Mouse (Mus musculus) gonadal fat pad, adult 2 months (tissue): ENCODE results near the gene Kif5a. TPM values are rescaled to one million over a fixed set of nuclear protein-coding genes. Genes with fewer than 3 reads are reported as not detected.

ENCODE experiments used
- DNase-seq: peaks from one replicate; pipeline ENCODE4 v3.0.0-alpha.2; 2012; ENCODE audit warnings: low read depth
- polyA plus RNA-seq: library from polyadenylated mRNA; depleted of rRNA; stranded (reverse); fragments of >200 nt; gene quantifications from 2 replicates; pipeline ENCODE4 v1.2.3, GENCODE M21; 2012

The Kif5a gene
- polyA plus RNA-seq, 1 experiment: 6.4 TPM

DNA sequence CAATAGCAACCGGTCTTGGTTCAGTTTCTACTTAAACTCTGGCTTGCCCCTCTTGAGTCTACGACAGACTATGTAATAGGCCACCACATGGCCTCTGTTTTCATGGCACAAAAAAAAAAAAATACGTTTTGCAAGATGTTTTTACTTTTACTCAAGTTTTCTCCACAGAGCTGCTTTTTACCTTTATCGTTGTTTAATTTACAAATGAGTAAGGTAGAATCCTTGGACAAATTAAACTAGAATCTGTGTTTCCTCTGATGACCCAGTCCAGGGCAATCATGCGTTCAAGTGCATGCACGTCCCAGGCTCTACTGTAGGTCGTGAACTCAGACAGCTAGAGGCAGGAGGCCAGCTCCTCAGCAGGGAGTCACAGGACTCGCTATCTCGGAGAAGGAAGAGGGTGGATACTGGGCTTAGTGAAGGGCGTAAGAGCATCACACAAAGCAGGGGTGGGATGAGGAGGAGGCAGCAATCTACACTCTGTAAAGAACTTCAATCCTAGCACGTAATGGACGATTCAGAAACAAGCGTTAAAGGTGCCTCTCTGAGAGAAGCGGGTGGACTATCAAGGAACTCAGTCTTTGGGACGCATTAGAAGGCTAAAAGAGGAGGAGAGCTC is 26.5 kb upstream of the Kif5a start:
- DNase-seq: no peak

DNA sequence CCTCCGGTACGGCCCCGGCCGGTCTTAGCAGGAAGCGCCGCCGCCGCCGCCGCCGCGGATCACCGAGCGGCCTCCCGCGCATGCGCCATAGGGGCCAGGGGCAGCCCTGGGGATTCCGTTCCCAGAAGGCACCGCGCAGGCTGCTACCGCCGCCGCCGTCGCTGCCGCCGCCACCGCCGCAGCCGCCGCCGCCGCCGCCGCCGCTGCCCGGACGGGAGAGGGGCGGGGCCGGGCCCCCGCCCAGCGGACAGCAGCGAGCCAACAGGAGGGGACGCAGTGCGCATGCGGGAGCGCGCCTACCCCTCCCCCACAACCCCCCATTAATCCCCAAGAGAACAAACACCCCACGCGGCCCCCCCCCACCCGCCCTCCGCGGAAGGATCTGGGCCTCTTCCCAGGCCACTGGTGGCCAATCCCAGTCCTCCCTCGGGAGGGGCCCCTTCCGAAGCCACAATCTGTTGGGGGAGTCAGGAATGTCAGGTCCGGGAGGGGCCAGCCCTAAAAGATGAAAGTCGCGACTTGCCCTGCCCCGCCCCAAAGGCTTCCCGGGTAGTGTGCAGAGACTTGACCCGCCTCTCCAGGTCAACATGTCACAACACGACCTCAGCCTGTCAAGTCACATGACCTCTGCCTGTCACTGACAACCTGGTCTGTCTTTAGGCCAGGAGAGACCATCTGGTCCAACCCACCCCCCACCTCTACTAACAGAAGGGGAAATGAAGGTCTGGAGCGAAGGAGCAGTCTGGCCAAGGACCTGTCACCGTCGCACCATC is 25.8 kb upstream of the Kif5a start, which contains the start of gene Mbd6:
Gene Mbd6, minus strand, starts transcription at position 219 of the 773 bp plus-strand sequence.
- peak; percentile 73 for DNase-seq

DNA sequence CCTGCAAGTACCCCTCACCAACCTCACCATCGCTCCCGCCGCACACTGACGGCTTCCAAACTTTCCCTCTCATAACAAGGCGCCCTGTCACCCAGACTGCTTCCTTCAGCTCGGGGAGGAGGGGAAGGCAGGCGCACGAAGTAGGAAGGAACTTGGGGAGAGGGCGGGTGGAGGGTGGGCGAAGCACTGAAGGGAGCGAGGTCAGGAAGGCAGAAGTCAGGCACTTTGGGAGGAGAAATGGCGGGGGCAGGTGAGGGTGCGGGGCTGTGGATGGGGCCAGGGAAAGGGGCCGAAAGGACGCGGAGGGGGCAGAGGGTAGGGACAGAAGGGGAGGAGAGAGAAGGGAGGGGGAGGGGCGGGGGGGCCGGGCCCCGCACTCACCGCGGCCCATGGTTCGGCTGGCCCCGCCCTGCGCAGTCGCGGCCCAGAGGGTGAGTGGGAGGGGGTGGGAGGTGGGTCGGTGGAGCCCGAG is 25.2 kb upstream of the Kif5a start:
- DNase-seq: no peak

DNA sequence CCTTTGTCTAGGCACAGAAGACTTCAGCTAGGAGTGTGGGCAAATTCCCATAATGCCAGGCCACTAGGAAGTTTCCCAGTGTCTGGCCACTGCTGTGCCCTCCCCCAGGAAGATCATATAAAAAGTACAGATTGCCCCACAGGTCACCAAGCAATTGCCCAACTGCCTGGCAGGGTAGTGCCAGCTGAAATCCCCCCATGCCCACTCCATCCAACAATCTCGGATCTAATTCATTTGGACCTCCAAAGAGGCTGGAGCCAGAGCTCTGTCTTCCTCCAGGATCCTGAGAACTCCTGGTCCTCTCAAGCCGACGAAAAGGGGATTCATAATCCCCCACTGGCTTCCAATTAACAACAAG is 24.8 kb upstream of the Kif5a start:
- no peak for DNase-seq

DNA sequence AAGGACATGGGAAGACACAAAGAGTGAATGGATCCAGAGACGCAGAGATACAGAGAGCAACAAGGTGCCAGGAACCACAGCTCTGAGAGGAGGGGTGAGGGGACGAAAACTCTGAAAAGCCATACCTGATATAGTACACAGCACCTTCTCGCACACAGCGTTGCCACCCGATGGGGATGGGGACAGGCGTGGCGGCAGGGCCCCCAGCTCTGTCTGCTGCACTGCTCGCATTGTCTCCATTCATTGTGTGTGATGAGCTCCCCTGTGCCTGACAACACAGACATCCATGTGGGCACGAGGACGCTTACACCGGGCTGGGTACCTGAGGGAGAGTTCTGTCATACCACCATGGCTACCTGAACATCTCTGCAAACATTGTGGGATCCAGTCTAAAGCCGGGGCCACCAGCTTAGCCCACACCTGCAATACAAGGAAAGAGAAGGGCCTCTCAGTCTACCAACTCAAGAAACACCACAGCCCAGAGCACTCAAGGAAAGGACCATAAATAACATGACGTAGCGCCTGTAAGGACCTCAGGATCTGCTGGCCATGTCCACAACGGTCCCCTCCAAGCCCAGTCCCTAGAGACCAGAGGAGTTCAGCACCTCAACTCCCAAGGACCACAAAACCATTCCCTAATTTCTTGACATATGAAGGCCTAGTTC is 24.3 kb upstream of the Kif5a start:
- DNase-seq: no peak

DNA sequence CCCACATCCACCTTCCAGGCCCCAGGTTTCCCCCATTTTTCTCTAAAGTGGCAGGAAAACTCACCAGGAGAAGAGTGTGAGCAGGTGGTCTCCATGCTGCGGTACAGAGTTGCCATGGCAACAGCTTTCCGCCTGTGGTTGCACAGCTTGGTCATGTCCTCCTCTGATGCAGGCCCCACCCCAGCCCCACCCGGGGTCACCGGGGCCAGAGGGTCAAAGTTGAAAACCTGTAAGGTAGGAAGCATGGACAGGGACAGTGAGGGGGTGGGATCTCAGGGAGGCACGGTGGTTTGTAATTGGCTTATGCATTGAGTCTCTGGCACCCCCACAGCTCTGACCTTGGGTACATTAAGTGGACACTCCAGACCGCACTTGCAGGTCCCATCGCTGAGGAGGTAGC is 23.6 kb upstream of the Kif5a start:
- DNase-seq: no peak

DNA sequence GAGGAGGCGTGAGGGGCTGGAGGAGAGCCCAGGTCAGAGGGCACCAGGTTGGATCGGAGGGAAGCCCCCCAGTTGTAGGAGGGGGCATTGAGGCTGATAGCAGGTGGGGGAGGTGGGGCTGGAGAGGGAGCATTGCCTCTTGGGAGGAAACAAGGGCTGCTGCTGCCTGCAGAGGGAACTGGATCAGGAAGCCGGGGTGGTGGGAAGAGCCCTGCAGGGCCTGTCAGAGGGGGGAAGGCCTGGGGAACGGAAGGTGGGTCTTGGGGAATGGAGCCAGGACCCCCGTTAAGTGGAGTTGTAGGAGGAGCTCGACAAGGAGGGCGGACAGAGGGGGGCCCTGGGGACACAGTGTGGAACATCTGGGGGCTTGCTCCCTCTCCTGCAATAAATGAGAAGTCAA is 23.0 kb upstream of the Kif5a start:
- DNase-seq: no peak

DNA sequence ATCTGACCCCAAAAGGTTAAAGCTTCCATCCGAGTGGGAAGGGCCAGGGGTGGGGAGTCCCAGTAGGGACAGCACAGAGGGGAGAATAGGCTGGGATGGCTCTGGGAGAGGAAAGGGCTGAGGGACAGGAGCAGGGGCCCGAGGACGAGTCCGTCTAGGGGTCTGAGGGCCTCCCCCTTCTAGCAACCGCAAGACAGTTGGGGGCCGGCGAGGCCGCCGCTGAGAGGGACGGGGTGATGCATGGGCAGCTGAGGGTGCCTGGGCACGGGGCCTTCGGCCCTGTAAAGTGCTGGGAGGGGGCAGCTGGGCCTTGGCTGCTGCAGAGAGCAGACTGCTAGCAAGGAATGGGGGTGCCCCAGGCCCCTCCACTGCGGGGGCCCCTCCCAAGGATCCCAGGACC is 22.5 kb upstream of the Kif5a start:
- no peak for DNase-seq

DNA sequence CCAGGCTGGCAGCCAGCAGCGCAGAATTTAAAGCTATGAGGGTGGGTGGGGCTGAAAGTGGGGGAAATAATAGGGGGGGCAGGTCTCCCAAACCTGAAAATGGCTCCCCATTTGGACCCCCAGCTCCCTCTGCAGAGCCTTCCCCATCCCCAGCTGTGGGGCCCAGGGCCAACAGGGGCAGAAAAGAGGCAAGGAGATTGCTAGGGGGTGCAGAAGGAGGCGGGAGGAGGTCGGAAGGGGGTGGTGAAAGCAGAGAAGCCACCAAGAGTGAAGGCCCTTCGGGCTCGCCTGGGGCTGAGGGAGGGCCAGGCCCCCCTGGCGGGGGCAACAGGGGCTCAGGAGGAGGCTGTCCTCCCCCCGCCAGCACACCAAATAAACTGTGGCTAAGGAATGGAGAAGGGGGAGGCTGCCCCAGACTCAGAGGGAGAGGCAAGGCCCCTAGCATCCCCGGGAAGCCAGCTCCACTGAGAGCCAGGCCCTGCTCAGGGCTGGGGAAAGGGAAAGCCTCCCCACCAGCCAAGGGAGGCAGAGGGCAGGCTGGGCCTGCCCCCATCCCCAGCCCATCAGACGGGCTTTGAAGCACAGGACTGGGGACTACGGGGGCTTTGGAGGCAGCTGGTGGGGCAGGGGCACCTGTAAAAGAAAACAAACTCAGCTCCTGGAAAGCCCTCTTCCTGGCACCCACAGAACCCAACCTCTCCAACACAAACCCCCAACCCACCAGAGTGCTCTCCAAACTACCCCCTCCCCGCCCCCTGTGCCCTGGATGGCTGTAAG is 21.8 kb upstream of the Kif5a start:
- no peak for DNase-seq

DNA sequence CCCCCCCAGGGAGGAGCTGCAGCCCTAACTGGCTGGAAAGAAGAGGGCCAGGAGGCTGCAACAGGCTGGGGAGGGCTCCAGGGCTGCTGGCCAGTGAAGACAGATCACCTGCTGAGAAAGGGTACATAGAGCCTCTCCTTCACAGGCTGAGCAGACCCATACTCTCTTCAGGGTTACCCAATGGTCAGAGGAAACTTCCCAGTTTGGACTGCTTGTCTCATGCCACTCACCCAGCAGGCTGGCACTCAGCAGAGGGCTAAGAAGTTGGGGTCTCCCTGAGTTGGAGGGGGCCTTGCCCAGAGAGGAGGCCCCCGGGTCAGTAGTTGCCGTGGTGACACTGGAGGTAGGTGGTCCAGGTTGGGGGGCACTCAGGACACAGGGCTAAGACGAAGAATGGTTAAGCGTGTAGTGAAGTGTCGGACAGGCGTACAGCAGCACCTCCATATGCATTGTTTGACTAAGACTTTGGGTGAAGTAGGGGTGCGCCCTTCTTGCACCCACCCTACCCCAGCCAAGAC is 21.0 kb upstream of the Kif5a start:
- no peak for DNase-seq

DNA sequence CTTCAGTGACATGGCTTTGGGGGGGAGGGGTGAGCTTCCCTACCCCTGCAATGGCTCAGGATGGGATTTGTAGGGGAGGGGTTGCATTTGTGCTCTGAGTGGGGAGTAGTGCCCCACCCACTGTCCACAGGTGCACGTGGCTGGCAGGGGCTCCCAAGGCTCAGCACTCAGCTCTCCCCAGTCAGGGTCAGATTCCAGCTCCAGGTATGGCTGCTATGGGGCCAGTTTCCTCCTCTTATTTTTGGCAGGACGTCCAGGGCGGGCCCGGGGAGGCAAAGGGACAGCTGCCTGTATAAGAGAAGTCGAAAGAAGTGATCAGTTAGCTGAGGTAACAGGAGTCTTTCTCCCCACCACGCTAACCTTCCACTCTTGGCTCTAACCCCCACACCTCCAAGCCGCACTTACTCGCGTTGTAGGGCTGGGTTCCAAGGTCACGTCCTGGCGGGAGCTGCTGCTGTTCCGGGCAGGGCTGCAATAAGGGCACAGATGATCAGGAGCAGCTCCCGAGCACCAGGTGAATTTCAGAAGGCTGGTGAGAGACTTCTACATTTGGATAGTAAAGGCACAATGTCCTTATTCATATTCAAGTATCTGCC is 19.6 kb upstream of the Kif5a start:
- DNase-seq: no peak

DNA sequence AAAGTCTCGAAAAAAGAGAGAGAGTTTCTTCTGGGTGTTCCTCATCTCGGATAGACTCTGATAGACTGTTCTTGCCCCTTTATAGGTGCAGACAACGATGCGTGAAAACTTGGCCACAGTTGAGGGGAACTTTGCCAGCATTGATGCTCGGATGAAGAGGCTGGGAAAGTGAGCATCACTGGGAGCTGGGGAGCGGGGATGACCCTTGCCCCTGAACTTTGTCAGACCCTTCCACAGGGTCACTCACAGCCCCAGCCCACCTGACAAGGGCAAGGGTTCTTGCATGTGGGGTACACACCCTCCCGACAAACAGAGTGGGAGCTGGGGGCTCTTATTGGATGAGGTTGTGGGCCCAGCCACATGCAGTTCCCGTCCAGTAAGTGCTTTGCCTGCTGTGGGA is 18.2 kb upstream of the Kif5a start:
- no peak for DNase-seq

DNA sequence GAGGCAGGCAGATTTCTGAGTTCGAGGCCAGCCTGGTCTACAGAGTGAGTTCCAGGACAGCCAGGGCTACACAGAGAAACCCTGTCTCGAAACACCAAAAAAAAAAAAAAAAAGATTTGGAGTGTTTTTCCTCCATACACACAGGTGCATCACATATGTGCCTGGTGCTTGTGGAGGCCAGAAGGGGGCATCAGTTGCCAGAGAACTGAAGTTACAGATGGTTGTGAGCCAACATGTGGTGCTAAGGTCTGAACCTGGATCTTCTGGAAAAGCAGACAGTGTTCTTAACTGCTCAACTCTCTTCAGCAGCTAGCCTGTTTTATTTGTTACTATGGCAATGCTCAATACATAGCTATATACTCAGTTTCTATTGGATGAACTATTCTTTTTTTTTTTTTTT is 16.6 kb upstream of the Kif5a start:
- no peak for DNase-seq

DNA sequence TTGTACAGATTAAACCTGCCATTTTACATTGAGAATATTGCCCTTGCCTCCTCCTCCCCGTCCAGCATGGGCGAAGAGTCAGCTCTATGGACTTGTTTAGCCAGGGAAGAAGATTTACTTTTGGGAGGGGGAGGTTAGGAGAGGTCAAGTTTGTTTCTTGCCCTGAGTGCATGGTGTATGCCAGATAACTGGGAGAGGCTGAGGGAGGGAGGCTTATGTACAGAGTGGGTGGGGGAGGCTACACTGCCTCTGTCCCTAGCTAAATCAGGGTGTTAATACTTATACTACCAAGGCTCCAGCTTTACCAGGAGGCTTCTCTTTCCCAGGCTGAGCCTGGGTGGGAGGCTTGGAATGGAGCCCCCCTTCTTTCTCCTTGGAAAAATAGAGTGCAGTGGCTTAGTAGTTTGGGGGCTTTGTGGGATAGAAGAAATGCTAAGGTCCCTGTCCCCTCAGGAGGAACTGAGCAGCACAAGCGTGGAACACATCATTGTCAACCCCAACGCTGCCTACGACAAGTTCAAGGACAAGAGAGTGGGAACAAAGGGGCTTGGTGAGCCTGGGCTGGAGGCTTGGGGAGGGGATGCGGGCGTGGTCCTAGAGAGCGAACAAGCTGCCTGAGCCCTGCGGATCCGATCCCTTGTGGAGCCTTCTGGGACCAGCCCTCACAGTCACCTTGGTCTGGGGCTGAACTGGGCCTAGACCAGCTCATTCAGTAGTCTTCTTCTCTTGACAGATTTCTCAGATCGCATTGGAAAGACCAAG is 11.3 kb upstream of the Kif5a start:
- DNase-seq: no peak

DNA sequence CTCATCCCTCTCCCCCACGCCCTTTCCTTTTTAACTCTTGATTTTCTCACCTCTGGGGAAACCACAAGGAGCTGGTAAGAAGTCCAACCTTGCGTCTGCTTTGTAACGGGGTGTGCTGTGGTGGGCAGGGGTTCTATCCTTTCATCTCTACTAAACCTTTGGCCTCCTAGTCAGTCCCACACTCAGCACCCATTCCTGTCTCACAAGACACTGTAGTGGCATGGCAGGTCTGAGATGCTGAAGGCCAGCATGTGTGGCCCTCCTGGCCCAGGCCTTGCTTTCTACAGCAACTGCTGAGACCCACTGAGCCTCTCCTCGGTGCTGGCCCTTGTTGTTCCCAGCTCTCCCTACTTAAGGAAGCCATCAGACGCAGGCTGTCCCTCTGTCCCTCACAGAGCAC is 9.2 kb upstream of the Kif5a start:
- DNase-seq: no peak

DNA sequence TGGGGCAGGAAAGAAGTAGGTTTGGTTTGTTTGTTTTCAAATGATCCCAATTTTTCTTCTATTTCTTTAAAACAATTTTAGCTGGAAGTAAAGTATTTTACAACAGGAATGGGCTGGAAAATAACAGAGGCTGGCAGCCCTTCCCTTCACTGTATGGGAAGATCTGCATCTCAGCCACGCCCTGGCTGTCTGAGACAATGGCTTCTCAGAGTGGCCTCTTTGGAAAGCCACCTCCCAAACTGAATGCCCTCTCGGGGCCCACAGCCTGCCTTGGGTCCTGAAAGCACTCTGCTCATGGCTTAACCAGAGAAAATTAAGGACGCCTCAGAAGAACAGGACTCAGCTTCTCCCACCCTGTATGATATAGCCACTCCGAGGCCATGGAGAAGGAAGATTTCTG is 6.7 kb upstream of the Kif5a start:
- DNase-seq: no peak

DNA sequence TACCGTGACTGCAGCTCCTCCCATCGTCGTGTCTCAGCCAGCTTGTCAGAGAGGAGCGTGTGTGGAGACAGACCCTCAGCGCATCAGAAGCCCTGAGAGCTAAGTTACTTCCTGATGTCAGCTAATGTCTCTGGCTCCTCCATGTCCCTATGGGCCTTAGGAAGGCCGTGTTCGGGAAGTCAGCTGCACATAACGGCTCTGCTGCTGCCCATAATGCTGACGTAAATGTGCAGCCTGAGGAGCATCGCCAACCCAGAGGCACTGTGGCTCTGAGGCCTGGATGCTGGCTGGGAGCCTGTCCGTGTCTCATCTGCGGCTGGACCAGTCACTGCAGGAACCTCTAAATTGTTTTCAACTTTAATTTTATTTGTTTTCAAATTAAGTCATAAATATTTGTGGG is 5.9 kb upstream of the Kif5a start:
- DNase-seq: no peak

DNA sequence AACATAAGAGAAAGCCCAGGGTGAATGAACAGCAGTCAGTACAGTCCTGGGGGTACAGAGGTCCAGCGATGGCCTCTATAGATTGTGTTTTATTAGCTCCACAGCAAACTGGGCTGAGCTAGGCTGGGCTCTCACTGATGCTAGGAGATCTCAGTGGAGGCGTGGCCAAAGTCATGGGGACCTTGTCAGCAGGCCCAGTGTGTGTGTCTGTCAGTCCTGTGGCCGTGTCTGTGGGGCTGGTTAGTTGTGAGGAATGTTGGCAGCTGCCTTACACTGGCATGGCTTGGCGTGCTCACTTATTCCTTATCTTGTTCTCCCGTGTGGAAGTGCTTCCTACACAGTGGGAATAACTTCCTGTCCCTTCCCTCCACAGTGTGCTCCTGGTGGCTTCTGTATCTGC is 5.3 kb upstream of the Kif5a start:
- no peak for DNase-seq

DNA sequence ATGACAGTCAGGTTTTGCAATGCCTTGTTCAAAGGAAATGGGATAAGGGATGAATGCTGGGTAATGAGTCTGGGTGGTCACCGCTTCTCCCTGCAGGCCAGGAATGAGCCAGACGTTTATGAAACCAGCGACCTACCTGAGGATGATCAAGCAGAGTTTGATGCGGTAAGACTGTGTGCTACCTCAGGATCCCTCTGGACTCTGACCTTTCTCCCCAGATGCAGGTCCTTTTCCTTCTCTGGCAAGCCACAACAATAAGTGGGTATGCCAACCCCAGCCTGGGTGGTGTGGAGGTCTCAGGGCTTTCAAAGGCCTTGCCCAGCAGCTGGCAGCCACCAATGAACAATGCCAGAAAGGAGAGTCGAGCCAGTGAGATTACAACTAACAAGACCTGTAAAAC is 4.2 kb upstream of the Kif5a start:
- no peak for DNase-seq

DNA sequence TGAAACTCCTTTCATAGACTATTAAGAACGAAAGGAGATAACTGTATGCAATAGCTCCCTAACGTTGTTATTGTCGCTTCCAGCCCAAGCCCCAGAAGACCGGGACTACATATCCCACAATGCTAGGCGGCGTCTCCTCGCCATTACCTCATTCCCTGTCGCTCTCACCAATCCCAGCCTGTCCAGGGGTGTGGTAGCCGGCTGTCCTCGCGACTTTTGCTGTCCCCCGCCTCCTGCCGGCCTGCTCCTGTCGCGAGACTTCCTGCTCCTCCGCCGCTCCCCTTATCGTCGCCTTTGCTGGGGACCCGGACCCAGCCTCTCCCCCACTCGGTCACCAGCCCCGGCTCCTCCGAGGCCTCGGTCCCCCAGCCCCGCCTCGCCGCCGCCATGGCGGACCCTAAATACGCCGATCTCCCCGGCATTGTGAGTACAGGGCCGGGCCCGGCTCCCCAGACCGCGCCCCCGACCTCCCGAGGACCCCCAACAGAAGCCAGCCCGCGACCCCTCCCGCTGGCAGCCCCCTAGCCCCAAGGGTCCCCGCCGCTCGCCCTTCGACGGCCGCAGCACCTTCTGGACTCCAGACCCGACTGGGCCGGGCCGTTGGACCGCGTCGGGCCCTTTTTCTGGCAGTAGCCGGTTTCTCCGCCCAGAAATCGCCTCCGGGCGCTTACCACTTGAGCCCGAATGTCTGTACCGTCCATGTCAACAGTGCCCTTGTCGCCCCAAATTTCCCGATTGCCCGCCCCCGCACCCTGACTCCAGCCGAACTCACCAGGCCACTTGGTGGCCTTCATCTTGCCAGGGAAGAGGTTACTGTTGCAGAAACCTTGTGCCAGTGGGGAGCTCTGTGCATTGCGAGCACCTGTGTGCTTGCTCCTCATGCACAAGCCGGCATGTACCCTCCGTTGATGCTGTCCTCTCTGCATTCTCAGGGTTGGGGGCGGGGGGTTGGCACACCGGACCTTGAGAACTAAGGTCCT is 3.3 kb upstream of the Kif5a start, which contains the start of gene Dctn2:
Gene Dctn2, plus strand, starts transcription at position 257 of the 980 bp plus-strand sequence.
- DNase-seq: peak; percentile 67
